ENCODE assay signal across 33 mouse cellular contexts in genomic region chr9:89695143-89695542, GRCm38 (mm10). TPM values are rescaled to one million over a fixed set of nuclear protein-coding genes. Genes with fewer than 3 reads are reported as not detected.
"Had no signal": no experiment of that assay in that cellular context is flagged by ENCODE, and none has a peak within 500 bp of the region (broad histone marks: within the 10 kb centered on the region; RNA-seq: fewer than 3 reads in every experiment).

No protein-coding gene starts in this region.

- H3K4me1 ChIP-seq: heart, embryonic 10.5 days; heart, embryonic 13.5 days; heart, embryonic 15.5 days; hindbrain, embryonic 13.5 days; hindbrain, embryonic 15.5 days; limb, embryonic 10.5 days; limb, embryonic 12.5 days; liver, embryonic 13.5 days had no signal

- ATAC-seq: hindbrain, postnatal 0 days; intestine, embryonic 16.5 days had no signal

- DNase-seq: gastrocnemius, adult 2 months; gastrocnemius, postnatal 10 days; gastrocnemius, postnatal 25 days; heart, adult 11 months; heart, adult 2 months; heart, postnatal 14 days; heart, postnatal 36 days; kidney, adult 11 months; kidney, adult 2 months; kidney, adult 9 months; kidney, postnatal 10 days; kidney, postnatal 25 days; kidney, postnatal 4 days; liver; liver, embryonic 13.5 days had no signal

- H3K4me3 ChIP-seq: gastrocnemius, adult 2 months; heart, adult 2 months; heart, embryonic 10.5 days; heart, embryonic 13.5 days; heart, embryonic 15.5 days; hindbrain, embryonic 13.5 days; hindbrain, embryonic 15.5 days; layer of hippocampus, adult 2 months; left cerebral cortex, adult 2 months; limb, embryonic 10.5 days; limb, embryonic 12.5 days; liver, embryonic 13.5 days had no signal

RNA-seq across cellular contexts. Expression of gene Ankrd34c, which starts 43.1 kb away (rescaled TPM):
- total RNA-seq: gastrocnemius, adult 2 months; gastrocnemius, postnatal 10 days; gastrocnemius, postnatal 25 days; gastrocnemius, postnatal 4 days; heart, adult 2 months; heart, postnatal 14 days; heart, postnatal 36 days; hematopoietic stem cell, adult 5-6 weeks had no signal
- polyA plus RNA-seq: heart, adult 2 months; heart, embryonic 10.5 days; heart, embryonic 13.5 days; heart, embryonic 15.5 days; heart, postnatal 0 days; hindbrain, embryonic 11.5 days; intestine, embryonic 16.5 days; kidney, adult 2 months; kidney, embryonic 16.5 days; limb, embryonic 10.5 days; limb, embryonic 12.5 days; limb, embryonic 14.5 days; liver, embryonic 11.5 days; liver, embryonic 13.5 days had no signal
